Mouse (Mus musculus): Measurements from ENCODE around the gene Gm49369.
"Not testable (repeated sequence)": the region's sequence is repeated elsewhere in the genome, so short reads cannot be mapped to it uniquely, and the experiment has no call there.

The Gm49369 gene

DNA sequence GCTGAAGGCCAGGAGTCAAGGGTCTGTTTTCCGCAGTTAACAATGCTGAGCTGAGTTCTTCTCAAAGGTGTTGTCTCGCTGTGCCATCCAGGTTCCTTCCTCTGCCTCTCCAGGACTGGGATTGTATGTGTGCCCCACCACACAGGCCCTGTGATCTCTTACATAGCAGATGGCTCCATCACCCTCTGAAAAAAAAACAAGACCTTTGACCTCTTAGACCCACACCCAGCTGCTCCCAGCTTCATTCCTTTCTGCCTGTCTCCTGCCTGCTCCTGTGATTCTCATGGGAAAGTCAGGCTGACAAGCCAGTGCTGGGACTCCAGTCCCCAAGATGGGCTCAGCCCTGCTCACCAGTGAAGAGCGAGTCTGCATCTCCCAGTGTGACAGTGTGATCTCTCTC lies 54.0 kb downstream of the Gm49369 start:
- DNase-seq = no peak

DNA sequence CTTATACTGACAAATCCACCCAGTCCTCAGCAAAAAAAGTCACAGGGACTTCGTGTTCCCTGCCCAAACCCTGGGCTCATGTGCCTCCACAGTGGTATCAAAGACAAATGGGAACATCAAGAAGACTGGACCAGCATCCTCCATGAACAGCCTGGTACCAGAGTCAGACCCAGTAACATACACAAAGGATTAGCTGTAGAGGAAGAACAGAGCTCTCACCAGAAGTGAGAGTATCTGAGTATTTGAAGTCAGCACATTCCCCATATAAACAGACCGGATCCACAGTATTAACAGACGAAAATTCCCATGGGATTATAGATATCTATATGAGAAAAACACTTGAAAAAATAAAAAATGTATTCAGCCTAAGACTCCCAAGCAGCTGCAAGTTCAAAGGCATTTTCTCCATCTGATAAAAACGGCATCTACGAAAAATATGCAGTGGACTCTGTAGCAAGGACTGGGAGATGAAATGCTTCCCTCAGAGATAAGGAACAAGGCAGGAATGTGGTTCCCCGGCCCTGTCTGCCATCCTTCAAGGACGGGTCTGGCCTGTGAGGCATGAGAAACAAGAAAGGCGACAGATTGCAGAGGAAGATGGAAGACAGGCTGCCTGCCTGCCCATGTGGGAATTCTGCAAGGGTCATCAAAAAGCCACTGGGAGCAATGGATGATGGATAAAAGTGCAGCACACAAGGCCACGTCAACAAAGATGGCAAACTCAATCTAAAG lies 55.6 kb downstream of the Gm49369 start:
- DNase-seq = no peak

DNA sequence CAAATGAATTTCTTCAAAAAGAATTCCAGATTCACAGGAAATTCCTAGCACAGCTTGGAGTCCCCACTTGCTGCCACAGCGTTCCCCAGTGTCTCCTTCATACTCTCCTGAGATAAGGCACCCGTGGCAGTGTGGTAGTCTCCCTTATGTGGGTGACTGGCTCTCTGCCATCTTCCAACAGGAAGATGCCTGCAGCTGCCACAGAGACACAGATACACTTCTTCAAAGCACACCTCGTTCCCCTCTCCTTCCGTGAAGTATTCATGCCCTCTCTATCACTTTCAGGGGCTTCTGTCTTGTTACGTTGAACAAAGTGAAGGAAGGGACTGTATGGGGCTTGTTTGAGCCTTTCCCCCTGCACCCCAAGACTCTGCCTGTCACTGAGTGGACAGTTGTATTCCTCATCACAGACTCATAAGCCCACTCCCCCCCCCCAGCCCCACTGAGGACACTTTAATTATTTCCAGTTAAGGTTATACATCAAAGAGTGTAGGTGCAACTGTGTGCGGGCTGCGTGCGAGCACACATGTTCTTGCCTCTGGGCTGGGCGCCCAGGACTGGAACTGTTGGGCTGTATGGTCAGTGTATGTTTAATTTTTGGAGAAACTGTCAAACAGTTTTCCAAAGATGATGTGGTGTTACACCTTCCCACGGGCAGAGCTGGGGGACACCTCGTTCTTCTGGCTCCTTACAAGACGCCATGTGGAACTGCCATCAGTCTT lies 58.9 kb downstream of the Gm49369 start:
- no peak for DNase-seq

DNA sequence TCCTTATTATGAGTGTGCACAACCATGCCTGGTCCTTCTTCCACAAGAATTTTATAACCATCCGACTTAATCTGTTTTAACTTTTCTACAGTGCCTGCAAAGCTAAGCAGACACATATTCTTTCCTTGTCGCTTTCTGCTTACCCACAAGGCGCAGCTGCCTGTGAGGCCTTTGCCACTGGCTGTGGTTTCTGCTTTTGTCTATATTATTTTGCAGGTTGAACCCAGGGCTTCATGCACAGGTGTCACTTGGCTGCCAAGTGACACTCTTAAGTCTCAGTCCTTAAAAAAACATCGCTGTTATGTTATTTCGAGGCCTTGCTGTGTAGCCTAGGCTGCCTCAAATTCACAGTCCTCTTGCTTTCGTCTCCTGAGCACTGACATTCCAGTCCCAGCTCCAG lies 59.8 kb downstream of the Gm49369 start:
- DNase-seq = no peak

DNA sequence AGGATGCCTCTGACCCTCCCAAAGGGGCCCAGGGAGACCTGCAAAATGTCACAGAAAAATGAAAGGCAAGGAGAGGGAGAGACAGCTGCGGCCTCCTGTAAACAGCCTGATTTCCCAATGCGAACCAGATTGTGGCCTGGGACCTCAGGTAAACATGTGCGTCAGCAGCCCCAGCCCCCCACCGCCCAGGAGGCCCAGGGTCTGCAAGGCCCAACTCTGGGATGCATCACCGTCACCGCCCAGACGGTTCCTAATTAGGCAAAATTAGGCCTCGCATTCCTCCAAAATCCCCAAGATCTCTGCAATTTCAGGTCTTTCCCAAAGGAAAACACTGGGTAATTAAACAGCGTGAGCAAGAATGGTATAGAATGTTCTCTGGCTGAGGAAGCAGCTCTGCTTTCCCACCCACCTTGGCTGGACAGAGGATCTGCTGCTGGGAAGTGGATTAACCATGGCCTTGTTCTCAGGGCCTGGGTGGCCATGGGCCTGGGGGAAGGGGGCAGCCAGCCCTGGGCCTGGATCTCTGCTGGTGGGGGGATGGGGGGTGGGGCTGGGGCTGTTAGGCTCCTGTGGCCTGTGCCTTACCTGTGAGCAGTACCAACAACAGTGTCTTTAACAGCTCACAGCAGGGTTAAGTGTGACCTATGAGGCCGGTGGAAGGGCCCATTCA lies 60.7 kb downstream of the Gm49369 start:
- DNase-seq = not testable (repeated sequence)
